Mouse (Mus musculus): Measurements from ENCODE around the gene Dync1h1.

GRCm38 (mm10) chr12:110552113-110552512 lies 49.1 kb upstream of the Dync1h1 start:
- TF ChIP-seq CTCF (IDR thresholded peaks at IDR 0.05; ENCODE audit: control insufficient read depth, insufficient read depth, insufficient read length) (no peak), MAX (IDR thresholded peaks at IDR 0.05) (no peak), USF1 (IDR thresholded peaks at IDR 0.05; ENCODE audit: low read depth) (no peak), CEBPB (IDR thresholded peaks at IDR 0.05; ENCODE audit: low read depth) (no peak), MYOG (IDR thresholded peaks at IDR 0.05; ENCODE audit: control insufficient read depth, extremely low read depth, insufficient read length) (no peak), MYOD1 (IDR thresholded peaks at IDR 0.05; ENCODE audit: control insufficient read depth, insufficient read length, low read depth) (no peak), FOSL1 (IDR thresholded peaks at IDR 0.05; ENCODE audit: insufficient read depth, low read length, poor library complexity, severe bottlenecking) (no peak)
